Mouse (Mus musculus) layer of hippocampus, adult 2 months (tissue): ENCODE measurements around the gene Myh8. TPM values are rescaled to one million over a fixed set of nuclear protein-coding genes. Genes with fewer than 3 reads are reported as not detected.
A peak's percentile ranks its signal among the peaks of the same experiment; 100 is the strongest.

Source experiments
- DNase-seq, 2 experiments: peaks; one replicate each; pipeline ENCODE4 v3.0.0; 2022; ENCODE audit warnings: low spot score in 2 of 2
- H3K27ac ChIP-seq: fragments of 200-600 bp; 2 replicates; pipeline ENCODE4 v1.8.1; 2022
- H3K4me3 ChIP-seq: fragments of 200-600 bp; 2 replicates; pipeline ENCODE4 v1.8.1; 2022; ENCODE audit warnings: mild to moderate bottlenecking
- CTCF ChIP-seq: fragments of 200-600 bp; conservative IDR thresholded peaks from 2 replicates; pipeline ENCODE4 v1.8.1; 2022; ENCODE audit warnings: antibody characterized with exemption, mild to moderate bottlenecking, moderate library complexity
- long read RNA-seq, 2 experiments: library from polyadenylated mRNA; stranded (forward); transcript quantifications; one replicate each; pipeline ENCODE4 v2.0.0; 2021; ENCODE audit warnings: borderline mapping rate in 2 of 2
- total RNA-seq, 2 experiments: library from RNA; stranded (reverse); gene quantifications; 2 replicates each; pipeline ENCODE4 v1.2.3; 2021

Myh8 gene
- 1 to 10 TPM; 1.3 to 1.4 TPM for total RNA-seq
- long read RNA-seq, experiment 1: 0 reads
- long read RNA-seq, experiment 2, partial matches to known transcripts: 2 of 2 reads
- long read RNA-seq, experiment 2, other reads (novel, unspliced or antisense): 0 of 2 reads

DNA sequence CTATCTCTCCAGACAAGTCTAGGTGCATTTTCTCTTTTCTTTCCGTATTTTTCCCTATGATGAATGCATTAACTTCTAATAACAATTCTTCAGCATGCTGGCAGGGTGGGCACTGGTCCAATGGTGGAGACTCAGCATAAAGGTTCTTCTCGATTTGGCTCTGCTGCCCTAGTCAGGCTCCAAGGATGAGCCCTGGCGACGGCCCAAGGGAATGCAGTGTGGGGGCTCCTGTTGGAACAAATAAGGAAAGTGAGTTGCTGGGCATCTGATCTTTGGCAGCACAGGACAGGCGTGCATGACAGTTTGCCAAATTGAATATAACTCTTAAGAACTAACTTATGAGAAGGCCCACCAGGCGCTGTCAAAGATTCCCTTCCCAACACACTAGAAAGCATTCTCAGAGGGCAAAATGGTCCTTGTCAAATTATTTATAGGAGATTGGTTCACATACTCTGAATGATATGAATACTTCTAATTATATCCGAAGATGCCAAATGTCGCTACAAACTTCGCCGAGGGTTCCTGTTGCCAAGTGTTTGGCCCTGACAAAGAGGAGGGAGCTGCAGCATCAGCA is at the start of gene Myh8:
Gene Myh8, plus strand, starts transcription at position 524 of the 574 bp plus-strand sequence.
- H3K4me3 ChIP-seq: no peak within 1 kb of the TSS
- no peak for TF ChIP-seq CTCF
- H3K27ac ChIP-seq: no peak within 1 kb of the TSS
- no peak for DNase-seq

DNA sequence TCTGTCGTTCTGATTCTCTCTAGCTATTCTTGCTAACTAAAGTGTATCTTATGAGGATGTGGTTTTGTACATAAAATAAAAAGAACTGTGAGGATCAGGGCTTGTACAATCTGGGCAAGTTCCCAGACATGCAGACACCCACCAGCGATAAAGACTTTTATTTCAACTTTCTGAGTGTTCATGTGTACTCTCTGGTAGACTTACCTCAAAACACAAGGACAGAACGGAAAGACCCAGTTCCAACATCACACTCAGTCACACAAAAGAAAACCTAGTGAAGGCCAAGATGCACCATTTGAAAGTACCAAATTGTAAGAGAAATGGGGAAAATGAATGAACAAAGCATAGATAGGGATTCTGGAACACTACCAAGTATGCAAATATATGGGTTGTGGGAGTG is 48.2 kb upstream of the Myh8 start:
- Histone ChIP-seq H3K27ac (no peak overlapping the region), H3K4me3 (no peak overlapping the region)
- DNase-seq: no peak
- TF ChIP-seq CTCF: no peak

- Histone ChIP-seq H3K27ac (no peak overlapping the region), H3K4me3 (no peak overlapping the region)
- no peak for DNase-seq
- no peak for TF ChIP-seq CTCF
Observed at GRCm38 (mm10) chr11:67229166-67229565, 47.8 kb upstream of the Myh8 start.

DNA sequence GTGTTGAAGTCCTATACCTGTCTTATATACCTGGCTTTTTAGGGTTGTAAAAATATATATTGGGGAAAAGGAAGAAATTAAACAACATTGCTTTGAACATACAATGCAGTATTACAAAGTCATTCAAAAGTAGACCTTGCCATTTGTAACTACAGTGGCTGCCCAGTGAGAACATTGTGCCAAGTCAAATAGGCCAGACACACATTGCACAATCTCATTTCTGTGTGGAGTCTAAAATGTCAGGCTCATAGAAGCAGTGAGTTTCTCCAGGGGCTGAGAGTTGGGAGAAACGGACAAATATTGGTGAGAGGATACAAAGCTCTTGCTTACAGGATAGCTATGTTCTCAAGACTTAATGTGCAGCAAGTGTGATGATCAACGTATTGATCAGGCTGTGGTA is 47.0 kb upstream of the Myh8 start:
- no peak overlapping the region for H3K27ac ChIP-seq
- no peak overlapping the region for H3K4me3 ChIP-seq
- TF ChIP-seq CTCF: no peak
- no peak for DNase-seq

- H3K4me3 ChIP-seq: no peak overlapping the region
- peak; percentile 80 for TF ChIP-seq CTCF
- DNase-seq: peak; percentile 32 to 63
- H3K27ac ChIP-seq: no peak overlapping the region
Observed at GRCm38 (mm10) chr11:67235639-67236358, 41.1 kb upstream of the Myh8 start.

GRCm38 (mm10) chr11:67236799-67237198 is 40.1 kb upstream of the Myh8 start:
- H3K27ac ChIP-seq: no peak overlapping the region
- TF ChIP-seq CTCF: no peak
- no peak overlapping the region for H3K4me3 ChIP-seq
- DNase-seq: no peak

GRCm38 (mm10) chr11:67237481-67238079 is 39.3 kb upstream of the Myh8 start, which contains the start of gene Myh4:
Myh4 (plus strand) TSS chr11:67238029.
- Histone ChIP-seq H3K4me3 (no peak within 1 kb of the TSS), H3K27ac (no peak within 1 kb of the TSS)
- DNase-seq: no peak
- no peak for TF ChIP-seq CTCF

DNA sequence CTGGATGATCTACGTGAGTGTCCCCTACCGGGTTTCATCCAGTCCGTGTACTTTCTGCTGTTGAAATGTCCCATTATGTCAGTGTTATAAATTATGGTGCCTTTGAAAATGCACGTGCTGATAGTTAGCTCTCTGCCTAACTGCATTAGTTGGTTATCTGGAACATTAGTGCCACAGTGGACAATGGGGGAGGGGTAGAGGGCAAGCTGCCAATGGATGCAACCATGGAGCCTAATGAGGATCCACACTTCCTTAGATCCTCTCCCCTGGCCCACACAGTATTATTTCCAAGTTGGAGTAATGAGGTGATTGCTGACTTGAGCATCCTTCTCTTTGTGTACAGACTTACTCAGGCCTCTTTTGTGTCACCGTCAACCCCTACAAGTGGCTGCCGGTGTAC is 35.9 kb upstream of the Myh8 start:
- Histone ChIP-seq H3K4me3 (no peak overlapping the region), H3K27ac (no peak overlapping the region)
- no peak for TF ChIP-seq CTCF
- no peak for DNase-seq

DNA sequence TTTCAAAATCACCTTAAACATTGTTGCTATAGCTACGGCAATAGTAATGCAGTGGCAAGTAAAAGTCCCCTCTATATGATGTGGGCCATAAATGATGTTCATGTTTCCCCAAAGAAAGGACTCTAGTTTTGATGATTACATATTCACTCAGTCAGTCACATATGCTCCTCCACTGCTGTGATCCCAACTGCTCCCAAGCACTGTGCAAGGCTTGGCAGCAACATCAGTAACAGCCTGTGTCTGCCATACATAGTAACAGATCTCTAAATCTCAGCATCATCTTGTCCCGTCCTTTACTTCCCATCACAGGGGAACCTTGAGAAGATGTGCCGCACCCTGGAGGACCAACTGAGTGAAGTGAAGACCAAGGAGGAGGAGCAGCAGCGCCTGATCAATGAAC is 23.2 kb upstream of the Myh8 start:
- peak; percentile 42 for DNase-seq
- Histone ChIP-seq H3K27ac (no peak overlapping the region), H3K4me3 (no peak overlapping the region)
- no peak for TF ChIP-seq CTCF

- no peak for TF ChIP-seq CTCF
- Histone ChIP-seq H3K4me3 (no peak overlapping the region), H3K27ac (no peak overlapping the region)
- no peak for DNase-seq
Observed at GRCm38 (mm10) chr11:67257048-67257447, 19.9 kb upstream of the Myh8 start.

- Histone ChIP-seq H3K4me3 (no peak overlapping the region), H3K27ac (no peak overlapping the region)
- TF ChIP-seq CTCF: no peak
- no peak for DNase-seq
Observed at GRCm38 (mm10) chr11:67260956-67261355, 16.0 kb upstream of the Myh8 start.

- Histone ChIP-seq H3K27ac (peak overlapping the region; percentile 77), H3K4me3 (no peak overlapping the region)
- peak; percentile 30 to 48 for DNase-seq
- no peak for TF ChIP-seq CTCF
Observed at GRCm38 (mm10) chr11:67293440-67293839, 16.5 kb downstream of the Myh8 start.

- DNase-seq: no peak
- Histone ChIP-seq H3K4me3 (no peak overlapping the region), H3K27ac (no peak overlapping the region)
- no peak for TF ChIP-seq CTCF
Observed at GRCm38 (mm10) chr11:67313733-67314452, 37.0 kb downstream of the Myh8 start.
